Mouse (Mus musculus) adrenal gland, postnatal 4 days (tissue): ENCODE data around the gene Nlrp10. TPM values are rescaled to one million over a fixed set of nuclear protein-coding genes. Genes with fewer than 3 reads are reported as not detected.
A peak's percentile ranks its signal among the peaks of the same experiment; 100 is the strongest.

ENCODE experiments used
- DNase-seq, 2 experiments: peaks; one replicate each; pipeline ENCODE4 v3.0.0; 2021 to 2022; ENCODE audit warnings: low spot score in 2 of 2, mixed read lengths in 2 of 2
- long read RNA-seq, 2 experiments: library from polyadenylated mRNA; stranded (forward); transcript quantifications; one replicate each; pipeline ENCODE4 v2.0.0; 2021
- total RNA-seq, 2 experiments: library from RNA; stranded (reverse); gene quantifications; 2 replicates each; pipeline ENCODE4 v1.2.3; 2021

Gene Nlrp10
- total RNA-seq: under 1 TPM; 0.48 to 0.62 TPM
- long read RNA-seq, experiment 1: 0 reads
- long read RNA-seq, experiment 2: 0 reads

DNA sequence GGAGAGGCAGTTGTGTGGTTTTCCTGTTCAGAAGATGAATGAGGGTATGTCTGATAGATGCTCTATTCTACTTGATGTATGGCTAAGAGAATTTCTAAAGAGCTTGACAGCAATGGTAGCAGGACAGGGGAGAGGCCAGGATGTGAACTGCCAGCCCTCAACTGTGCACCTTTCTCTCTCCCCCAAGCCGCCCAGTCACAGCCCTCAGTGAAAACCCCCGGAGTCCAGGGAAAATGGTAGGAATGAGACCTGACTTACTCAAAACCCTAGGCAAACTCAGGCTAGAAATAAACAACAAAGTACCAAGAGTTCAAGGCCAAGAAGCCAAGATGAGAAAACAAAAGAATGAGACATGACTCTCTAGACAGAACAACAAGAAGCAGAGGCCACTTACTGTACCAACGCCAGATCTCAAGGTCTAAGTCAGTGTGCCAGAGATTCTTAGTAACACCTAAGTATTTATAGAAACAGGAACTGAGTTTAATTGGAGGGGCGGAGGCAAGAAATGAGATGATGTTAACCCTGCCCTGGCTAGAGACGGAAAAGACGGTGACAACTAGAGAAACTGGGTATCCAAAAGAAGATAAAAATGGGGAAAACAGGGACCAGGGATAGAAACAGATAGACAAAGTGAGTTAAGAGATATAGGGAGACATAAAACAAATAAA is at the start of gene Nlrp10:
Nlrp10 (minus strand) TSS at position 453 of the 668 bp plus-strand sequence.
- no peak for DNase-seq

- DNase-seq: no peak
Measured at GRCm38 (mm10) chr7:108972273-108972672, 42.3 kb upstream of the Nlrp10 start.

- no peak for DNase-seq
Measured at GRCm38 (mm10) chr7:108968201-108968600, 38.2 kb upstream of the Nlrp10 start.

- DNase-seq: peak in 1 of 2 experiments; percentile 33
Measured at GRCm38 (mm10) chr7:108966742-108967362, 36.9 kb upstream of the Nlrp10 start.

- DNase-seq: no peak
Measured at GRCm38 (mm10) chr7:108965968-108966367, 36.0 kb upstream of the Nlrp10 start.

DNA sequence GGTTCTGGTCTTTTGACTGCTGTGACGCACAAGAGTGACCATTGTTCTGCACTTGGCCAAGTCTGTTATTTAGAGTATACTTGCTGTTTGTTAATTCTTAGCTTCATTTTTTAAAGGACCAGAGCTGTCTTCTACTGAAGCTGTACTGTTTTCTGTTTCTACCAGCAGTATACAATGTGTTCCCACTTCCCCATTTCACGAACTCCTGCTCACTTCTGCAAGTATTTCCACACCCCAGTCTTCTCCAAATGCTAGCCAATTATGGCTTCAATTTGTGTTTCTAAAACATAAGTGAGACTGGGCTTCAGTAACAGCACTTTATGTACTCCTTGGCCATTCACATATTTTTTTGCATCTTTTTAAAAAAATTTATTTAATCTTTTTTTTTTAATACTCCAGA is 27.8 kb upstream of the Nlrp10 start:
- DNase-seq: no peak

DNA sequence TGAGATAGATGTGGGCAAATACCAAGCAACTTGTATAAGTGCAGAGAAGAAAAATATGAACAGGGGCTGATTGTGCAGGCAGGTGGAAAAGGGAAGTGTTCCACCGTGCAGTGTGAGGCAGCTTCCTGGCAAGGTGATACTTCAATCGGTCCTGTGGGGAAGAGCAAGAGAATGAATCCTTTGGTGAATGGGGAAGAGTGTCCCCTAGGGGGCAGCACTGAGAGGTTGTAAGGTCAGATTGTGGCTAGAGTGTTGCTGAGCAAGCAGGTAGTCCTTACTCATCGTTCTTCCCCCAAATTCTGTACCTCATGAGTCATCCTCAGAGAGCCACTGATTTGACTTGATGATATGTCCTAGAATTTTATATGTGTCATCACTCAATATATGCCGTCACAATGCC is 24.2 kb upstream of the Nlrp10 start:
- no peak for DNase-seq

DNA sequence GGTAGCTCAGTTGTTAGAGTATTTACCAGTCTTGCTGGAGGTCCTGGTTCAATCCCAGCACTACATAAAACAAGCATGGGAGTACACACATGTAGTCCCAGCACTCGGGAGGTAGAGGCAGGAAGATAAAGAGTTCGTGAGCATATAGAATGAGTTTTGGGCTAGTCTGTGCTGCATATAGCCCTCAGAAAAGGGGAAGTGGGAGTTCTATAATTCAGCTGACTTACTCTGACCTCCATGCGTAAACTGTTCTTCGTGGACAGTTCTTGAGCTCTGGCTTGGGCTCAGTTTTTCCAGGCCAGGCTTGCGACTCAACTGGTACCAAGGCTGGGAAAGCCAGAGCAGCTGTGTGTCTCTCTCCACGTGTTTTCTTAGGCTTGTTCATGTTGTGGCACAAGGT is 22.8 kb upstream of the Nlrp10 start:
- DNase-seq: no peak

DNA sequence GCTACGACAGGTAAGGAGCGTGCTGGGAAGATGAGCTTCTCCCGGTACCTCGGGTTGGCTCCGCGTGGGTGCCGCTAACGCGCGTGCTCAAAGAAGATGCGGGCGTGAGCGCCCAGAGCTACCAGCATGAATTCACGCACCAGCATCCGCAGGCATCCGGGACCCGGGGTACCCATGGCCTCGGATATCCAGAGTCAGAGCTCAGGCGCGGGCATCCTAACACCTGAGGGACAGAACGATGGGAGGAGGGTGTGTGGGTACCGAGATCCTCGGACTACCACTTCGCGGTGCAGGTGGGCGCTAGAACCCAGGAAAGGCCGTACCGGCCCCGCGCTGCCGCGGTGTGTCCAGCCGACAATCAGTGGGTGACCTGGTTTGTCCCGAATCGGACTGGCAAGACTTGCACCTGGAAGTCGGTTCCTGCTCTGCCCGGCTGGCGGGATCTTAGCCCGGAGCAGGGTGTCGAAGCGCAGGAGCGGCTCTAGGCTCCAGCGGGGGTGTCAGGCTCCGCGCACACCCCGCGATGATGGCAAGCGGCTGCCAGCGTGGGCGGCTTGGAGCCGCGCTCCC is 20.9 kb upstream of the Nlrp10 start:
- DNase-seq: no peak

DNA sequence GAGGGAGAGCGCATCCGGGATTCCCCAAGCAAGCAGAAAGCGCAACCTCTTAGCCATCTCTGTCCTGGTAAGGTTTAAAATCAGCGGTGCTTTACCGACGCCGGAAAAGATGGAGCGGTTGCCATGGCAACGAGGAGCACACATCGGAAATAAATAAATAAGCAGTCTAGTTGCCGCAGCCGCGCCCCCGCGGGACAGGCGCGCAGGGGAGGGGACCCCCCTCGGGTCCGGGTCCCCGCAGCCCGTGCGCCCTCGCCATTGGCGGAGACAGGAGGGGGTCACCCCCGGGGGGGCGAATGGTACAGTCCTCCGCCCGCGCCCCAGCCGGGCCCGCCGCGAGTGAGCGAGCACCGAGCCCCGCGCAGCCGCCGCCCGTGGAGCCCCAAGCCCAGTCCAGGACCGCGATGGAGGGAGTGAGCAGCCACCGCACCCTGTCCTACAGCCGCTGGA is 20.4 kb upstream of the Nlrp10 start, which contains the start of gene Tub:
Tub (plus strand) TSS at position 27 of the 450 bp plus-strand sequence.
- DNase-seq: no peak

DNA sequence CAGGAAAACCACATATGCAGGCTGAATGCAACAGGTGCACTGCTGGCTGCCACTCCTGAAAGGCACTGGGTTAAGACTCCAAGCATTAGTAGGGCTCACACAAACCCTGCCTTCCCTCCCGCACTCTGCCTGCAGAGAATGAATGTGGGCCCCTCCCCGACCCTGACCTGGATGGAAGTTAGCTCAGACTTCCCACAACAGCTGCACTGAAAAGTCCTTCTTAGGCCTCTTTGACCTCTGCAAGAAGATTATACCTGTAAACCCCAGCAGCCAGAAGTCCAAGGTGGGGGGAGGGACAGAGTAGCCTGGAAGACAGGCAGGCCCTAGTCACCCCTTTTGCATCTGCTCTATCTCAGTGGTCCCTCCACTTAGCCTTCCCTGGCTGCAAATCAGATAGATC is 19.3 kb upstream of the Nlrp10 start:
- DNase-seq: no peak

GRCm38 (mm10) chr7:108948611-108949010 is 18.6 kb upstream of the Nlrp10 start:
- DNase-seq: no peak

DNA sequence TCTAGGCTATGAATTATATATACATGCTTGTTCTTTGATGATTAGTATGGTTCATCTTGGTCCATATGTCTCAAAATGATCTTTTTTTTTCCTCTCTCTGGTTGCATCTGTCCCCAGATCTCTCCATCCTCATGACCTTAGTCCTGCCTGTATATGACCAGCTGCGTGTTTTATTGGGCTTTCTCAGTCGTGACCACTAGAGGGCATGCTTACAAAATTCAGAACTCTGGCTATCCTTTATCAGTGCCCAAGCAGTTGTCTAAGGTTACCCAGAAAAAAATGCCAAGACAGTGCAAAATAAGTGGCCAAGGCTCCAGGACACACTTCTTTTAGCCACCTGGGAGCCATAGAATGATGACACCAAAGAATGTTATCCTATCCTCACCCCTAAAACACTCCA is 14.0 kb upstream of the Nlrp10 start:
- no peak for DNase-seq

DNA sequence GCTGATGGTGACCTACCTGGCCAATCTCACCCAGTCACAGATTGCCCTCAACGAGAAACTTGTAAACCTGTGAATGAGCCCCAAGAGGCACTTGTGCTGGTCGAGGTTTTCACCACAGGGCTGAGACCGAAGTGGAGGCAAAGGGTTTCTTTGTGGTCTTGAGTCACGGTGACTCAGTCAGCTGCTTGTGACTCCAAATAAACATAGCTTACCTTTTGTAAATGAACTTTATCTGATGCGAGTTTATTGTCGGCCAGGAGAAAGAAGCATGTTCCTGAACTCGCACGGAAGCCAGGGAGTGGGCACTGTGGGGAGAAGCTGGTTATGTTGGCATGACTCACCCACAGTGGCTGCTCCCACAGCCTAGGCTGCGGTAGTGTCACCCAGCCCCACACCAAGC is 11.5 kb upstream of the Nlrp10 start:
- no peak for DNase-seq

- no peak for DNase-seq
Measured at GRCm38 (mm10) chr7:108936591-108936990, 6.6 kb upstream of the Nlrp10 start.

- DNase-seq: no peak
Measured at GRCm38 (mm10) chr7:108935411-108935810, 5.4 kb upstream of the Nlrp10 start.

DNA sequence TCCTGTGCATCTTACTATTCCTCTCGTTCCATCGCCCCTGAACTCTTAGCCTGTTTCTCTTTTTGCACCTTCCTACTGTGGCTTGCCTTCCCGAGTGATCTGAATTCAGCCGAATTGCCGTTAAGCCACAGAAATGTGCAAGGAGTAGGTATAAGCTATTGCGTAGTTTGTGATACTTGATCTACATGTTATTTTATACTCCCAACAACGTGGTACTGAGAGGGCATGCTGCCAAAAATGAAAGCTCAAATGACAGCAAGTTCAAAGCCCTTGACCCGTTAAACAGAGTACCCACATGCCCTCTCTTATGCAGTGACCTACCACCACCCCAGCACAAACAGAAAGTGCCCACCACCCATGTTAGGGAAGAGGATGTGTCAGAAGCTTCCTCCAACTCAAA is 4.9 kb upstream of the Nlrp10 start:
- DNase-seq: no peak

DNA sequence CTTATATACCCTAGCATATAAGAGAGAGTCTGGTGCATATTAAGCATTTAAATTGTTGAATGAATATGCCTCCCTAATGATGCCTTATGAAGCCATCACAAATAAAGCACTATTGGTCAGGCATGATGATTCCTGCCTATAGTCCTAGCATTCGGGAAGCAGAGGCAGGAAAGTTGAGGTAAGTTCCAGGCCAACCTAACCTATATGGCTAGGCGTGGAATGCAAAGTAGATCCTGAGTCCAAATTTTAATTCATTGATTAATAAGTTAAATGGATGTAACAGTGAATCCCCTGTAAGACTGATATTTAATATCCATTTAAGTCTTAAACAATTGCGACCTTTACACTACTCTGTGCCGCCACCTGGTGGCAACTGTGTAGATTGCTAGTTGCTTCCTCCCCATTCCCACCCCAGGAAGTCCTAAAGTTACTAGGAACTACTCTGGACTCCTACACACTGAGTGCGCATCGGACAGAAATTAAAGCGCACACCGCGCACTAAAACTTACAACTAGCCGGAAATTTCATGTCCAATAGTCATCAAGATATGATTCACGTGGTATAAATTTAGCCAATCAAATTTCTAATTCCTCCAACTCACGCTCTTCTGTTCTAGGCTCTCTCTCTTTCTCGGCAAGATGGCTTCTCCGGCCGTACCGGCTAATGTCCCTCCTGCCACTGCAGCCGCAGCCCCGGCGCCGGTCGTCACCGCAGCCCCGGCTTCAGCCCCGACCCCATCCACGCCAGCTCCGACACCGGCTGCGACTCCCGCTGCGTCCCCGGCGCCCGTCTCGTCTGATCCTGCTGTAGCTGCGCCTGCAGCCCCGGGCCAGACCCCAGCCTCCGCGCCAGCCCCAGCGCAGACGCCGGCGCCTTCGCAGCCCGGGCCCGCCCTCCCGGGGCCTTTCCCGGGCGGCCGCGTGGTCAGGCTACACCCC is 4.1 kb upstream of the Nlrp10 start, which contains the start of gene Eif3f:
Eif3f (plus strand) TSS at position 624 of the 938 bp plus-strand sequence.
- DNase-seq: peak; percentile 65 to 83

- DNase-seq: no peak
Measured at GRCm38 (mm10) chr7:108928280-108929188, 1.4 kb downstream of the Nlrp10 start.

DNA sequence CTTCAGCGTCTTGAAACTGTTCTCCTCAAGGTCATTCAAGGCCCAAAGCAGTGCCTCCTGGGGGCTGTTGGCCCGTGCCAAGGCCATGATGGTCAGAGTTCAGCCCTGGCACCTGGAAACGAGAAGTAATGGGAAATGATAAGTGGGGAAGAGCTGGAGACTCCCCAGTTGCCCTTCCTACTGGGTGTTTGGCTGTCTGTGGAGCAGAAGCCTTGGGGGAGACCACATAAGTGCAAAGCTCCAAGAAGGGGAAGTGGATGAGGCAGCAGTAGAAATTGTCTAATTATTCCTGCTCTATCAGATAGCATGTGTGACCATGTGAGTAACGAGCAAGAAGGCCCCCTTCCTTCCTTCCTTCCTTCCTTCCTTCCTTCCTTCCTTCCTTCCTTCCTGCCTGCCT is 2.9 kb downstream of the Nlrp10 start:
- DNase-seq: no peak
